Mouse (Mus musculus): ENCODE data around the gene Gpx3. TPM values are rescaled to one million over a fixed set of nuclear protein-coding genes. Genes with fewer than 3 reads are reported as not detected.
"Not testable (repeated sequence)": the region's sequence is repeated elsewhere in the genome, so short reads cannot be mapped to it uniquely, and the experiment has no call there.

The Gpx3 gene
- total RNA-seq (2014; fragmentation: Nextera tagmentation) (24.9 and 29.6 TPM in 2 replicates), total RNA-seq (2017) (1.6 and 4.0 TPM in 2 replicates)

DNA sequence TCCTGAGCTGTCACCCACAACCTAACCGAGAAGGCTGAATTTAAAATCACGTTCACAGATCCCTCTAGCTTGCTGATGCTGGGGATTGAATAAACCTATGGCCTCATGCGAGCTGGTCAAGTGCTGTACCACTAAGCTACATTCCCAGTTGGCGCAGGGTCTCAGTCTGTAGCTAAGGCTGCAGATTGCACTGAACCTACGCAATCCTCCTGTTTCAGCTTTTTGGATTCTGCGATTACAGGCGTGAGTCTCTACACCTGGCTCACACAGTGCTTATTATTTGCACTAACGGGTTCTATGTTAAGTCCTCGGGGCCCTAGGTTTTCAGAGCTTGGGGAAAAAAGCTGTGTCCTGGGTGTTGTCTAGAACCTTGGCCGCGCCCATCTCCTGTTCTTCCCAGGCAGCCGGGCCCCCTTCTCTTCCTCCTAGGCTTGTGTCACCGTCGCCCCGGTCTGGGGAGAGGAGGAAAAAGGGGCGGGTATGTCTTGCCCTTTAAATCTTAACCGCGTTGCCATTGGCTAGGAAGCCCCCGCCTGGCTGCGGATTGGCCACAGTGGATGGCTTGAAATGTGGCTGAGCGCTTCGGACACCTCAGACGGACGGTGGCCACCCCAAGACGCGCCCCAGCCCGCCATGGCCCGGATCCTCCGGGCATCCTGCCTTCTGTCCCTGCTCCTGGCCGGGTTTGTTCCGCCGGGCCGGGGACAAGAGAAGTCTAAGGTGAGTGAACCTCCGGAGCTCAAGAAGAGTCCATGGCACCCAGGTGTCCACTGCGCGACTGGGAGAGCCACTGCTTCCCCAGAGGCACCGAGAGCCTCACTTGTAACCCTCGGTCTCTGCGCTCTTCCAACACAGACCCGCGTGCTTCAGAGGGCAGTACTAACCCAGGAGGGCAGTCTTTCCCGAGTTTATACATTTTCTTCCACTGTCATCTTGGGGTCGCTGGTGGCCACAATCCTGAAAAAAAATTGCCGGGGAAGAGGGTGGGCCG is at the start of gene Gpx3:
Gpx3 (plus strand) TSS at position 121 of the 991 bp plus-strand sequence.
- ATAC-seq (replicated peaks; ENCODE audit: poor library complexity, severe bottlenecking), result peak; percentile 92

DNA sequence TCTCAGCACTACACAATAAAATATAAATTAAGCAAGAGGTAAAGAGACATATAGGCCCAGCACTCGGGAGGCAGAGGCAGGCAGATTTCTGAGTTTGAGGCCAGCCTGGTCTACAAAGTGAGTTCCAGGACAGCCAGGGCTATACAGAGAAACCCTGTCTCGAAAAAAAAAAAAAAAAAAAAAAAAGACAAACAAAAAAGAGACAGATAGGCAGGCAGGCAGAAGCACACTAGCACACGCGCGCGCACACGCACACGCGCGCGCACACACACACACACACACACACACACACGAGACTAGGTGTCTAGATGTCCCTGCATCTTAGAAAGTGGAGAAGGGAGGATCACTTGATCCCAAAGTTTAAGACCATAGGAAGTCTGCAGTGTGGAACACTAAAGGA is 43.4 kb upstream of the Gpx3 start:
- ATAC-seq (replicated peaks; ENCODE audit: poor library complexity, severe bottlenecking), result not testable (repeated sequence)

DNA sequence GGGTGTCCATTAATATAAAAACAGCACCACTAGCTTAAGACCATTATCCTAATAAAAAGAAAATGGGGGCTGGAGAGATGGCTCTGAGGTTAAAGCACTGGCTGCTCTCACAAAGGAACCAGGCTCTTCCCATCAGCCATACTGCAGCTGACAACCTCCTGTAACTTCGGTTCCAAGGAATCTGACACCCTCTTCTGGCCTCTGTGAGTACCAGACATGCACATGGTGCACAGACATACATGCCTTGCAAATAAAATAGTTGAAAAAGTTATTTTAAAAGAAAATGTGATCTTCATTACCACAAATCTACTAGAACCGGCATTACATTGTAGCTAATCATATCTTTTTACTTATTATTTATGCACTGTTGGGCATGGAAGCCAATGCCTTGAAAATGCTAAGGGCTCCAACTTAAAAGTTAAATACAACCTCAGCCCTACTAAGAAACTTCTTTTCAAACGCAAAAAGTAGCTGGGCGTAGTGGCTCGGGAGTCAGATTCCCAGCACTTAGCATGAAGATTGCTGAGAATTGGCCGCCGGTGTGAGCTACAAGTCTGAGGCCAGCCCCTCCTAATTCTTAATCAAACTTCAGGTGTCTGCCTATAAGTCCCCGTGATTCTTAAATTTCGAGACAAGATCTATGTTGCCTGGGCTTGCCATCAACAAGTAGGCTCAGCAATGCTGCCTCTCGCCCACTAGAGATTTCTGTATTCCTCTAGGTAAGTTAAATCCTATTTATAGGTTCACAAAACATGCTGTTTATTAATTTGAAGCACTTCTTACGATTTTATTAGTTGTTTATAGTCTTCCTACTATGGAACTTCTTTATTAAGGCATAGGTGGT is 42.7 kb upstream of the Gpx3 start:
- ATAC-seq (replicated peaks; ENCODE audit: poor library complexity, severe bottlenecking), result no peak

- ATAC-seq (replicated peaks; ENCODE audit: poor library complexity, severe bottlenecking), result peak; percentile 98
Observed at GRCm38 (mm10) chr11:54860256-54861038, 41.8 kb upstream of the Gpx3 start, which contains the start of gene Lyrm7. Gene Lyrm7, minus strand, starts transcription at chr11:54860916.

- ATAC-seq (replicated peaks; ENCODE audit: poor library complexity, severe bottlenecking), result no peak
Observed at GRCm38 (mm10) chr11:54861471-54862420, 40.5 kb upstream of the Gpx3 start.

DNA sequence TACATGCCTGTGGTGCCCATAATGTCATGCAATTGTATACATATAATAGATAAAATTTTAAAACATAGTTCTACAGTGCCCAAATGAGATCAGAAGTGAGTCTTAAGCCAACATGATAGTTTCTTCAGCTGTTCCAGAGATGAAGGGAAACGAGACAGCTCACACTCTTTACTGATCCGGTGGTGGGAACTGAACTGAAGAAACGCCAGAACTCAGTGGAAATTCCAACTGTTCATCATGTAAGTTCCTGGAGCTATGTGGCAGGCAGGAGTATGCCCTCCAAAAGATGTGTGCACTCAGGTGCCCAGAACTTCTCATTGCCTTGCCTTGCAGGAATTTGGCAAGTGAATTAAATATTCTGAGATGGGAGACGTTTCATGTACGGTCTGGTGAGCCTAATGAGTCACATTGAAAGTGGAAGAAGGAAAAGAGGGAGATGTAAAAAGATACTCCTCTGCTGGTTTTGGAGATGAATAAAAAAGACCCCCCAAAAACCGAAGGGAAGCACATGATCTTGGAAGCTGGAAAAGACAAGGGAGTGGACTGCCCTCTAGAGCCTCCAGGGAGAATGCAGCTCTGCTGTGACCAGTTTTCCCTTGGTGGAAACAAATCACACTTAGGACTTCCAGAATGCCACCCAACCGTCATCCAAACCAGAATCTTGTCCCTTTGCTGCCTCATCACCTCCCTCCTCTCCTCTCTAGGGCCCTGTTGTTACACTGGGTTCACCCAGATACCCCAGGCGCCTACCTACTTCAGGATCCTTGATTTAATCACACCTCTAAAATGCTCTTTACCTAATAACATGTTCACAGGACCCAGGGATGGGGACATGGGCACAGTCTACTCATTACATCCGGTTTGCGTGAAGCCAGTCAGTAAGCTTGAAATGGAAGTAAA is 39.4 kb upstream of the Gpx3 start:
- ATAC-seq (replicated peaks; ENCODE audit: poor library complexity, severe bottlenecking), result no peak

GRCm38 (mm10) chr11:54865330-54866085 is 36.7 kb upstream of the Gpx3 start:
- no peak for ATAC-seq (replicated peaks; ENCODE audit: poor library complexity, severe bottlenecking)

GRCm38 (mm10) chr11:54866119-54867048 is 35.9 kb upstream of the Gpx3 start, which contains the start of gene Hint1:
Gene Hint1, plus strand, starts transcription at chr11:54866383.
- peak; percentile 71 for ATAC-seq (replicated peaks; ENCODE audit: poor library complexity, severe bottlenecking)

GRCm38 (mm10) chr11:54867049-54867385 is 35.2 kb upstream of the Gpx3 start:
- no peak for ATAC-seq (replicated peaks; ENCODE audit: poor library complexity, severe bottlenecking)

DNA sequence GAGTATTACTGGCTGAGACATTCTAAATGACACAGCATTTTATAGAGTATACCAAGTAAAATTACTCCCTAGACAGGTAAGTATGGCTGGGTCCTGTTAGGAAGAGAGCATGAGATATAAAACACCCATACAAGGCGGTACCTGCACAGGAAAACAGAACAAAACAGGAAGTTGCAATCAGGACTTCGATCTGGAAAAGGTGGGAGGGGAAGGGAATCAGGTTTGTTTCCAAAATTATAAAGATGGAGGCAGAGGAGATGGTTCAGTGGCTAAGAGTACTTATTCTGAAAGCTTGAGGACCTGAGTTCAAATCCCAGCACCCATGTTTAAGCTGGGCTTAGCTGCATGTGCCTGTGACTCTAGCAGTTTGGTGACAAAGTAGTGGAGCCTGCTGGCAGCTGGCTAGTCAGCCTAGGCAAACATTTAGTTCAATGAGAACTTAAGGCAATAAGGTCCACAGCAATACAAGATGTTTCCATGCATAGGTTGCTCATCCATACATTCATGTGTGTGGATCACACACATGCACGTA is 34.3 kb upstream of the Gpx3 start:
- ATAC-seq (replicated peaks; ENCODE audit: poor library complexity, severe bottlenecking), result no peak

DNA sequence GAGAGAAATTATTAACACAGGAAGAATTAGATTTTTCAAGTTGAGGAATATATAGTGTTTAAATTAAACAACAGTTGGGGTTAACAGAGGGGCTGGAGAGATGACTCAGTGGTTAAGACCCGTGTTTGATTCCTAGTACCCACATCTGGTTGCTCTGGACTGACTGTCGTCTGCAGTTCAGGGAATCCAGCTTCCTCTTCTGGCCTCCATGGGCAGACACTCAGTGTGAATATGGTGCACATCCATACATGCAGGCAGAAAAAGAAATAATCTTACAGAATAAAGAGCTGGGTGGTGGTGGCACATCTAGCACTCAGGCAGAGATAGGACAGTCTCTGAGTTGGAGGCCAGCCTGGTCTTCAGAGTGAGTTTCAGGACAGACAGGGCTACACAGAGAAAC is 33.8 kb upstream of the Gpx3 start:
- ATAC-seq (replicated peaks; ENCODE audit: poor library complexity, severe bottlenecking), result no peak

DNA sequence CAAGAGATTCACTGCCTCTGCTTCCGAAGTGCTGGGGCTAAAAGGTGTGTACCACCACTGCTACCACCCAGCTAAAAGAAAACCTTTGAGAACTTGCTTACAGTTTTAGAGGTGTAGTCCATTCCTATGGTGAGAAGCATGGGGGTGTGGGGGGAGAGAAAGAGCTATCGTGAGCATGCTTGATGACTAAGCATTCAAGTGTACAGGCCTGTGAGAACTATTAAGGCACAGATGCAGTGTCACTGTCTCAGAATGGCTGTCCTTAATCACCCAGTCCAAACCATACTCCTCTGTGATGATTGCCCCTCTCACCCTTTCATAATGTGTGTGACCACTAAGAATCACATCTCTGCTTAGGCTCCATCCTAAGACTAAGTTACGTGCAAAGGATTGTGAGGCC is 32.9 kb upstream of the Gpx3 start:
- ATAC-seq (replicated peaks; ENCODE audit: poor library complexity, severe bottlenecking), result no peak

DNA sequence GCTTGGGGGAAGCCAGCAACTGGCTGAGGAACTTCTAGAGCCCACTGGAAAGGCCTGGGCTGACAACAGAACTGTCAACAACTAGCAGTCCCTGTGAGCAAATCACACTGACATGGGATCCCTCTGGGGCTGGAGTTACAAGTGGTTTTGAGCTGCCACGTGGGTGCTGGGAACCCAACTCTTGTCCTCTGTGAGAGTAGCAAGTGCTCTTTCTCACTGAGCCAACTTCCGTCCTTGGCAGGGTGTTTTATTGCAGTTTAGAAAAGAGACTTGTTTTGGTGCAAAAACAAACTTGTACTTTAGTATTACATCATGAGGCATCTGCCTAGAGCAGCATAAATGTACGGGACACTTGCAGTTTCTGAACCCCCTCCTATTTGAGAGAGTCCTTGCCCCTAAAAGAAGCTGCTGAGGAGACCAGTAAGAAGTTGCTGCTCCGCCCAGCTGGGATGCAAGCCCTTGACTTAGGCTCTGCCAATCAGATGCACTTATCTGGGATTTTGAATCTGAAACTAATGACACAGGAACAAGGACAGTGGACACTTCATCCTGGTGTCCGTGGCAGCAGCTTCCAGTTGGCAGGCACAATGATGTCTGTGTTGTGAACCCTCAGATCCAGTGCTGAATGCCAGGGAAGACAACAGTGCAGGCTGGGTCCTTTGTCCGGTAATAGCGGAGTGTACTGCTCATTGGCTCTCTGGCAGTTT is 30.3 kb upstream of the Gpx3 start:
- ATAC-seq (replicated peaks; ENCODE audit: poor library complexity, severe bottlenecking), result no peak

- ATAC-seq (replicated peaks; ENCODE audit: poor library complexity, severe bottlenecking), result no peak
Observed at GRCm38 (mm10) chr11:54876031-54876430, 26.2 kb upstream of the Gpx3 start.

- no peak for ATAC-seq (replicated peaks; ENCODE audit: poor library complexity, severe bottlenecking)
Observed at GRCm38 (mm10) chr11:54878893-54879292, 23.4 kb upstream of the Gpx3 start.
